Mouse (Mus musculus): ENCODE results near the gene Pik3r1.

DNA sequence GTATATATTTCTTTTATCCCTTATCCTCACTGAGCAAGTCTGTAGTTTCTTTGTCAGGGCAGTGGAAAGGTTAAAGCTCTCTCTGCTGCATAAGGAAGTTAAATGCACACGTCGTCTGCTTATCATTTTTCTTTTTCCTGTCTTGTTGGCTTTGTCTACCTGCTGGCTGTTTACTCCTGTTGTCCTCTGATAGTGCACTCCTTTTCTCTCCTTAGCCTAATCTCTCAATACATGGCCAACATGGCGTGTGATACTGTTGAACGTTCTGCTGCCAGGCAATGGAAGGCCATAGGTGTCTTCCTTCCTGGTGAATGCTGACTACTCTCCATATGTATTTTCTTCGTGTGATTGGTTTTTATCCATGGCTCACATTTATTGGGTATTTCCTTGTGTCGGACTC is 106.5 kb downstream of the Pik3r1 start:
- TF ChIP-seq CTCF (IDR thresholded peaks at IDR 0.05; ENCODE audit: low read depth), result no peak
- no peak for TF ChIP-seq EP300 (optimal IDR thresholded peaks at IDR 0.05)
